Mouse (Mus musculus): ENCODE measurements around the gene Abat. TPM values are rescaled to one million over a fixed set of nuclear protein-coding genes. Genes with fewer than 3 reads are reported as not detected.
A peak's percentile ranks its signal among the peaks of the same experiment; 100 is the strongest.

Gene Abat
- total RNA-seq, 2 experiments from 2014 or later: 77.3 to 82.1 TPM

GRCm38 (mm10) chr16:8573751-8574150 is 60.5 kb downstream of the Abat start:
- DNase-seq: no peak

GRCm38 (mm10) chr16:8574316-8574715 is 61.1 kb downstream of the Abat start:
- no peak for DNase-seq

DNA sequence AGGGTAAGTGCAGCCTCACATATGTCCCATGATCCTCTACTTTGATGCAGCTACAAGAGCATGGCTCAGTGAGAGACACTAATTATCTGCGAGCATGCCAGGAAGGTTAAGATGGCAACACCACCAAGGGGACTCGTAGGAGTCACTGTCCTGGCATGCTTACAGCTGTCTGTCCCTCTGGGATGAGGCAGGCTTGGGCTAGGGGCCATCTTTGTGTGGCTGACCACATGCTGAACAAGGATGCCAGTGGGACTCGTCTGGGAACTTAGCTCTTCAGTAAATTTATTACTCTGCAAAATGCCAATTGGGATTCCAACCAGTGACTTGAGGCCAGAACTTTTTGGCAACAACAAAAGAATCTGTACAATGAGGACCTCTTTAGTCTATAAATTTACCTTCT is 62.9 kb downstream of the Abat start:
- DNase-seq: peak; percentile 19 to 23

GRCm38 (mm10) chr16:8576901-8577300 is 63.7 kb downstream of the Abat start:
- DNase-seq: no peak

GRCm38 (mm10) chr16:8578326-8578725 is 65.1 kb downstream of the Abat start:
- no peak for DNase-seq

DNA sequence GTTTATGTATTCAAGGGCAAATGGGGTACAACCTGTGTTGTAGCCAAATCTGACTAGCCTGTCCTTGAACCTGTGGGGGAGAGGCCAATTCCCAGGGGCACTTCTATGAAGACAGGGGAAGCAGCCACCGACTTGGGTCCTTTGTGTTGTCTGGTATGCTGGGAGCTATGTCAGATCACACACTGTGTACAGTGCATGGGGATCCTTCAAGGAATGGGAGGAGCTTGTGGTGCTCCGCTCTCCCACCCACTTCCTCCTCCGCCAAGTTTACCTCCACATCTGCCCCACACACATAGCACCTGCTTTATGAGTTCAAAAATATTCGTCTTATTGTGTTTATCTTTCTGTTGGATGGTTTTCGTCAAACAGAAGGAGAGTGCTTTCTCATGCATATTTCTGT is 66.3 kb downstream of the Abat start:
- no peak for DNase-seq

- DNase-seq: no peak
These were observed 68.5 kb downstream of the Abat start for GRCm38 (mm10) chr16:8581661-8582239.

DNA sequence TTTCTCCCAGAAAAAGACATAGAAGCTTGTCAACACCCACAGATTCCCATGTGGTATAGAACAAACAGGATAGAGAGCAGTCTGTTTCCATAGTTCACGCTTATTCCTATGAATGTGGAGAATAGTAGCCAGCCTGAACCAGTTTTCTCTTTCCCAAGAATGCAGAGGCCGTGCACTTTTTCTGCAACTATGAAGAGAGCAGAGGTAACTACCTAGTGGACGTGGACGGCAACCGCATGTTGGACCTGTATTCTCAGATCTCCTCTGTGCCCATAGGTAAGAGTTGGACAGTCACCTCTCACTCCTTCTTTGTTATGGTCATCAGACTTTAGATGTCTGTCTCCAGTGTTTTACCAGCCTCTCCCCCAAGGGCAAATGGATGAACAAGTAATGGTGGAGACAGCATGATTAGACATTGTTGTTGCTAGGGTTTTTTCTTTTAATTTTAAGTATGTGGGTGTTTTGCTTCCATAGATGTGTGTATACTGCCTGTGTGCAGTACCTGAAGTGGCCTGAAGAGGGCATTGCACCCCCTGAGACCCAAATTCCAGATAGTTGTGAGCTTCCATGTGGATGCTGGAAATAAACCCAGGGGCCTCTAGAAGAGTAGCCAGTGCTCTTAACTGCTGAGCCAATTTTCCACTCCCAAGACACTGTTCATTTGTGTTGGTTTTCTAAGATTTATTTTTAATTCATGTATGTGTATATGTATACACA is 69.5 kb downstream of the Abat start:
- DNase-seq: no peak

GRCm38 (mm10) chr16:8584248-8584647 is 71.0 kb downstream of the Abat start:
- DNase-seq: no peak

GRCm38 (mm10) chr16:8585056-8585455 is 71.8 kb downstream of the Abat start:
- peak; percentile 21 to 24 for DNase-seq

GRCm38 (mm10) chr16:8595411-8595810 is 82.2 kb downstream of the Abat start:
- DNase-seq: no peak

DNA sequence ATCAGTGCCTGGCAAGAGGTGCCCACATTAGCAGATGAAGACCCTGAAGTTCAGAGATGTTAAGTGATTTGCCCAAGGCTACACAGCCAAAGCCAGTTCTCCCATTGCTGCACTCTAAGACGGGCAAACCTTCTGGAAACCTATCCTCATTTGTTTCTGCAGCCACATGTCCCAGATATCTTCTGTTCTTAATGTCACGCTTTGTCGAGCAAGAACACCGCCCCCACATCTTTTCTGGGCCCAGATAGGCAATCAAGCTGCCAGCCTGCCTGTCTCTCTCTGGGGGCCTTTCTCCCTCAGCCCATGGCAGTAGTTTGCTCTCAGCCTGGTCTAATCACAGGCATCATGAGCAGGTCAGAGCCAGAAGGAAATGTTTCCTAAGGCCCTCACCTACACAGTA is 83.1 kb downstream of the Abat start:
- DNase-seq: no peak

GRCm38 (mm10) chr16:8597516-8597915 is 84.3 kb downstream of the Abat start:
- DNase-seq: no peak

DNA sequence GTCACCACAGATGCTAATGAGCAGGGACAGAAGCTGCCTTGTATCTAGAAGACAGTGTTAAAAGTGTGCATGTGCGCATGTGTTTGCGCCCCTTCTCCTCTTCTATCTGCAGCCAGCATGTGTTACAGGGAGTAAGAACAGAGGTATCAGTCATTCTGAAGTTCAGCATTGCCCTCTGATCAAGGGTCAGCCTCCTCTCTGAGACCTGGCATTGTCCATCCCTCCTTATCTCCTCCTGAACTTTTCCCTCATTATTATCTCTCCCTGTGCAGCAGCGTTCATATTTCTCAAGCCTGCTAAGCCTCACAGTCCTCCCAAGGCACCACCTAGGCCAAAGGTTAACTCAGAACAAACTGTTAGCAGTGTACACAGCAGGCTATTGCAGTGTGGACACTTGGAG is 90.6 kb downstream of the Abat start:
- no peak for DNase-seq

DNA sequence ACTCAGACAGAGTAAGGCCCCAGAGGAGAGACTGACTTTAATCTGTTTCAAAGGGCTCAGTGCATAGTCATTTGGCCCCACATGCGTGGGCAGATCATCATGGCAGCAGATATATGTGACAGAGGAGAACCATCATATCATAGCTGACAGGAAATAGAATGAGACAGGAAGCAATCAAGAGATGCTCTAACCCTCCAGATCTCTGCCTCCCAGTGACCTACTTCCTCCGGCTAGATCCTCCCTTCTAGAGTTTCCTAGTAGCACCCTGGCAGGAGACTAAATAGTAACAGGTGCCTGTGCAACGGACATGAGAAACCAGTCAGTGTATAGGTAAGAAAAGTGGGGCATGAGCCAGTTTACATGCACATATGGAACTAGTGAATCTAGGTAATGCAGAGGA is 97.2 kb downstream of the Abat start:
- no peak for DNase-seq

DNA sequence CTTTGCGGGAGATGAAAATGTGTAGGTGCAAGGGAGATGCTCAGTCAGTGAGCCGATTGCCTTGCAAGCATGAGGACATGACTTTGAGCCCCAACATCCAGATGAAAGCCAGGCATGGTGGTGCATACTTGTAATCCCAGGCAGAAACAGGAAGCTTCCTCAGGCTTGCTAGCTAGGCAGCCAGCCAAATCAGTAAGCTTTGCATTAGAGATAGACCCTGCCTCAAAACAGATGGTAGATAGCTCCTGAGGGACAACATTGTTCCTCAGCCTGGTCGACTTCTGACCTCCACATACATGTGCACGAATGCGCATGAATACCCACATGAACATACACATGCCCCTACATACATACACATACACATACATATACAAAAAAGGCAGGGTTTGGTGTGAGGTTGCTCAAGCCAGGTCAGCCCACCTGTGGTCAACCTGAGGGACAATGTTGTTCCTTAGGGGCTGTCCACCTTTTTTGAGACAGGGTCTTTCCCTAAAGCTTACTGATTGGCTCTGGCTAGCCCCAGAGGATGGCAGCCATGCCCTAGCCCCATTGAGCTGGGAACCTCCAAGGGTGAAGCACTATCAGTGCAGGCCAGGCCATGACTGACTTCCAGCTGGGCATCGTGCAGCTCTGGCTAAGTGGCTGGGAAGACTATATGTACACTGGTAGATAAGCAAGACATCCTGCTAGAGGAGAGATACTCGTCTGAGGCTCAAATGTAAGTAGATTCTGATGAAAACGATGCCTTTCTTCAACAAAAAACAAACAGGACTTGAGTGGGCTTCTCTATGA is 99.2 kb downstream of the Abat start:
- no peak for DNase-seq

DNA sequence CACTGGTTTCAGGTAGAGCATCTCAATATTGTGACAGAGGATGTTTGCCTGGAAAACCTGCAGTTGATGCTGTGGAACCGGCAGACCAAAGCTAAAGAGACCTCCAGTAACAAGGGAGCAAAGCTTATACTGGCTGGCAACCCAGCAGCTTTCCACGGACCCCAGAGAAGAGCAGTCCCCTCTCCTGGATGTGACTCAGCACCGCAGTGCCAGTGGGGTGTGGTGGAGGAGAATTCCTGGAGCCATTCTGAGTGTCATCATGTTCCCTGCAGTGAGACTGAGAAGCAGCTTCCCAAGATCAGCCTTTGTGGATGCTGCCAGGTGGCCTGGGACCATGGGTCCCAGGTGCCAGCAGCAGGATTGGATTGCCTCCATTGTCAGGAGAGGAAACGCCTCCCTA is 99.8 kb downstream of the Abat start:
- no peak for DNase-seq

DNA sequence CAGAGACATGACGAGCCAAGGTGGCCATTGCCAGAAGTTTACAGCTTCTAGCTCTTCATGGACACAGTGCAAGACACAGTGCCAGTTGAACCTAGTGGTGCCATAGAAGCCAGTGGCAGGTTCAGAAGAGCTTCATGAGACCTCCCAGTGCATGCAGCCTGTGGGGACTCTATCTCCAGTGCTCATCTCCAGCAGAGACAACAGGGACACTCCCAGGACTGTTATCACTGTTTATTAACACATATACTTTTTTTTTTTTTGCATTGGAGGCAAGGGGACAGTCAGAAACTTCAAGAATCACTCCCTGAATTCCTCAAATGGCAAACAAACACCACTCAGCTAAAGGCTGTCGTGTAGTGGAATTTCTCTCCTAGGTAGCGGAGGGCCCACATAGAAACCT is 100.2 kb downstream of the Abat start:
- no peak for DNase-seq

DNA sequence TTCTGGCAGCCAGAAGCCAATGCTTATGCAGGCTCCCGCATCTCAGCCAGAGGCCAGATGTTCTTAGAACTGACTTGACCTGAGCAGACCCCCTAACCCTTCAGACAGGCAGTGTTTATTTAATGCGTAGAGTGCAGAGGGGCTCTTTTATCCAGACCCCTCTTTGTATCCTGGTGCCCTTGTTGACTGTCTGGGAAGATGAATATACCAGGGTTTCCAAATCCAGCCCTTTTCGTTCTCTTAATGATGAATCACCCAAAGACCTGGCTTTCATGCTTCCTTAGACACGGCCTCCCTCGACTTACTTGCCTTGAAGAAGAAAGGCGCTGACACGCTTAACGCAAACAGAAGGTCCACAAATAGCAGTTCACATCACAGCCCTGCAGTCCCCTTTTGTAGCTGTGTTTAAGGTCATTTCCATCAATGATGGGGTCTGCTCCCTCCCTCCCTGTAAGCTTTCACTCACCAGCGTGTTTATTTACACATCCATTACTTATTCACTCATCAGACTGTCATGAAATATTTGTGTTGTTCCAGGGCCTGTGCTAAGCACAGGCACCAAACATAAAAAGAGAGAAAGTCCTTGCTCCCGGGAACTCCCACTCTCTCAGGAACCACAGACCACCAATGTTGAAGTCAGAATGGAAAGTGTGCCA is 106.6 kb downstream of the Abat start:
- DNase-seq: no peak

DNA sequence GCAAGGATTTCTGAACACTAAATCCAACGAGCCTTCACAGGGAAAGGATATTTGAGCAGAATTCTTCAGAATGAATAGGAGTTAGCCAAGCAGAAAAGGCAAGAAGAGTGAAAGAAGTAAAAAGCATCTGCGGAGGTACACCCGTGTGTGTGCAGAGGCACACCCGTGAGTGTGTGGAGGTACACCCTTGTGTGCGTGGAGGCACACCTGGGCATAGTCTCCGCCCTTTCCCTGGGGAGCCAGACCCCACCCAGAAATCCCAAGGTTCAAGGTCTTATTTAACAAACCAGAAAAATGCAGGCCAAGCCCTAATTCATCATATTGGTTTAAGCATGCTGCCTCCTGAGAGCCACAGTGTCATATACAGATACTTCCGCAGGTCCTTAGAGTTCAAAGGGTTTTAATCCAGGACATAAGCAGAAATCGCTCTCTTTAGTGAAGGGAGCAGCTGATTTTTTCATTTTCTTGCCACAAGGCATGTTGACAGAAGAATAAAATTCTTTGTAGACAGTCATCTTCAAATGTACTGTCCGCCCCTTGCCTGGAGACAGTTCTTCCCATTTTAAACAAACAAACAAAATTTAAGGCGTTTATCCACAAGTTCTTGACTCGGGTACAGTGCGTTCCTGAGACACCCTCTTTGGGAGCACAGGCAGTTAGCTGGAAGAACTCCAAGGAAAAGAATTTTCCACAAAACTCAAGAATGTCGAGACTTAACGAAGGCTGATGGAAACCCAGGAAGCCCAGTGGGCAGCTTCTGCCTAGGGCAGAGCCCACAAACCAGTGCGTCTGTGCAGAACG is 107.3 kb downstream of the Abat start:
- no peak for DNase-seq

- DNase-seq: no peak
These were observed 117.2 kb downstream of the Abat start for GRCm38 (mm10) chr16:8630419-8630818.

DNA sequence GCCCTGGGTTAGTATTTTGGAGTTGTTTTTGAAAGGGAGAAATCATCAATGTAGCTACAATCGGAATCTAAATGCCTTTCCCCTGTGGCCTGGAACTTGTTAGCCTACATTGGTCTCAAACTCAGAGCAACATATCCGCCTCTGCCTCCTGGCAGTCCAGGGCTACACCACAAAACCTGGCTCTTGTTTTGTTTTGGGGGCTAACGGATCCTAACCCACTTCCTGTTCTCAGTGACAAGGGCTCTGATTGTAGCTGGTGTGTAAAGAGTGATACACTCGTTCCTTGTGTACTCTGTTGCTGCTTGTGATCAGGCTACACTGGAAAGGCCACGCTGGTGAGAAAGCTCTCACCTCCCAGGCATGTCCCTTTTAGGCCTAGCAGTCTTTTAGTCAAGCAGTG is 118.2 kb downstream of the Abat start:
- DNase-seq: no peak
